Mouse (Mus musculus): ENCODE measurements around the gene Slc39a5. TPM values are rescaled to one million over a fixed set of nuclear protein-coding genes. Genes with fewer than 3 reads are reported as not detected.

Gene Slc39a5
- total RNA-seq, 2 experiments from 2014 or later, result not detected

Small RNAs within 50 kb of the gene (microRNA-seq; reads per million reads assigned to microRNA genes)
- gene Gm25361 (0 reads per million in 2 experiments), gene Gm26308 (0 reads per million in 2 experiments), gene Mir6914 (0 reads per million in 2 experiments), gene Mir6915 (1.4 to 1.7 reads per million in 2 experiments)

Other genes with a start within 250 kb of the Slc39a5 start
- 10 to 100 TPM; 82.8 to 91.0 TPM for gene Rbms2, start 220.9 kb downstream of the Slc39a5 start, total RNA-seq (2021)
- gene Gls2, start 206.8 kb downstream of the Slc39a5 start, total RNA-seq (2021), result under 1 TPM; 0.64 to 0.67 TPM
- gene Spryd4, start 189.4 kb downstream of the Slc39a5 start, total RNA-seq (2021), result 10 to 100 TPM; 42.1 to 44.6 TPM
- not detected for gene Mip, start 175.4 kb downstream of the Slc39a5 start, total RNA-seq (2021)
- gene Timeless, start 169.2 kb downstream of the Slc39a5 start, total RNA-seq (2021), result 10 to 100 TPM; 11.5 to 17.3 TPM
- gene Apon, start 147.1 kb downstream of the Slc39a5 start, total RNA-seq (2021), result under 1 TPM in 1 of 2 experiments, not detected in 1; 0.20 TPM
- gene Apof, start 132.6 kb downstream of the Slc39a5 start, total RNA-seq (2021), result not detected
- gene Stat2, start 130.7 kb downstream of the Slc39a5 start, total RNA-seq (2021), result 10 to 100 TPM; 10.0 to 11.5 TPM
- under 1 TPM; 0.50 to 0.87 TPM for gene Il23a, start 102.5 kb downstream of the Slc39a5 start, total RNA-seq (2021)
- gene Pan2, start 97.9 kb downstream of the Slc39a5 start, total RNA-seq (2021), result 10 to 100 TPM; 16.5 to 17.5 TPM
- gene Cnpy2, start 78.8 kb downstream of the Slc39a5 start, total RNA-seq (2021), result 10 to 100 TPM; 78.3 to 95.1 TPM
- 1,000 to 10,000 TPM; 1,017 to 1,070 TPM for gene Cs, start 63.5 kb downstream of the Slc39a5 start, total RNA-seq (2021)
- gene Coq10a, start 32.2 kb downstream of the Slc39a5 start, total RNA-seq (2021), result 100 to 1,000 TPM; 156 to 159 TPM
- gene Ankrd52, start 24.1 kb downstream of the Slc39a5 start, total RNA-seq (2021), result 10 to 100 TPM; 43.1 to 43.7 TPM
- gene Nabp2, start 10.3 kb upstream of the Slc39a5 start, total RNA-seq (2021), result 10 to 100 TPM; 42.5 to 44.7 TPM
- gene Rnf41, start 10.4 kb upstream of the Slc39a5 start, total RNA-seq (2021), result 10 to 100 TPM; 24.0 to 24.8 TPM
- 10 to 100 TPM; 83.6 to 95.9 TPM for gene Smarcc2, start 58.0 kb upstream of the Slc39a5 start, total RNA-seq (2021)
- gene Myl6, start 92.9 kb upstream of the Slc39a5 start, total RNA-seq (2021), result 100 to 1,000 TPM; 500 to 506 TPM
- 1 to 10 TPM; 4.1 to 4.5 TPM for gene Myl6b, start 97.5 kb upstream of the Slc39a5 start, total RNA-seq (2021)
- 10 to 100 TPM; 28.5 to 29.9 TPM for gene Esyt1, start 124.6 kb upstream of the Slc39a5 start, total RNA-seq (2021)
- 10 to 100 TPM in 1 of 2 experiments, 1 to 10 TPM in 1; 9.8 to 10.1 TPM for gene Zc3h10, start 146.5 kb upstream of the Slc39a5 start, total RNA-seq (2021)
- gene Rpl41, start 148.1 kb upstream of the Slc39a5 start, total RNA-seq (2021), result 1,000 to 10,000 TPM; 2,064 to 2,152 TPM
- gene Pa2g4, start 164.8 kb upstream of the Slc39a5 start, total RNA-seq (2021), result 10 to 100 TPM; 60.0 to 64.4 TPM
- gene Erbb3, start 188.4 kb upstream of the Slc39a5 start, total RNA-seq (2021), result 1 to 10 TPM; 7.7 to 8.6 TPM
- gene Rps26, start 225.5 kb upstream of the Slc39a5 start, total RNA-seq (2021), result 100 to 1,000 TPM; 395 TPM
- 1 to 10 TPM; 1.8 to 2.0 TPM for gene Ikzf4, start 244.8 kb upstream of the Slc39a5 start, total RNA-seq (2021)